Mouse (Mus musculus) layer of hippocampus, postnatal 14 days (tissue): Measurements from ENCODE around the gene Cxcr5. TPM values are rescaled to one million over a fixed set of nuclear protein-coding genes. Genes with fewer than 3 reads are reported as not detected.
A peak's percentile ranks its signal among the peaks of the same experiment; 100 is the strongest.

ENCODE experiments used
- DNase-seq, 2 experiments: peaks; one replicate each; pipeline ENCODE4 v3.0.0; 2021 to 2022; ENCODE audit warnings: low spot score in 2 of 2, mixed read lengths in 1 of 2
- long read RNA-seq, 2 experiments: library from polyadenylated mRNA; stranded (forward); transcript quantifications; one replicate each; pipeline ENCODE4 v2.0.0; 2021
- total RNA-seq, 2 experiments: library from RNA; stranded (reverse); gene quantifications; 2 replicates each; pipeline ENCODE4 v1.2.3; 2021

Cxcr5 gene
- total RNA-seq: not detected
- long read RNA-seq, experiment 1: 0 reads
- long read RNA-seq, experiment 2, partial matches to known transcripts: 0 of 1 reads
- long read RNA-seq, experiment 2, other reads (novel, unspliced or antisense): 1 of 1 reads

GRCm38 (mm10) chr9:44561597-44561996, at the start of gene Cxcr5:
Gene Cxcr5 (minus strand): TSS chr9:44561877.
- DNase-seq: no peak

DNA sequence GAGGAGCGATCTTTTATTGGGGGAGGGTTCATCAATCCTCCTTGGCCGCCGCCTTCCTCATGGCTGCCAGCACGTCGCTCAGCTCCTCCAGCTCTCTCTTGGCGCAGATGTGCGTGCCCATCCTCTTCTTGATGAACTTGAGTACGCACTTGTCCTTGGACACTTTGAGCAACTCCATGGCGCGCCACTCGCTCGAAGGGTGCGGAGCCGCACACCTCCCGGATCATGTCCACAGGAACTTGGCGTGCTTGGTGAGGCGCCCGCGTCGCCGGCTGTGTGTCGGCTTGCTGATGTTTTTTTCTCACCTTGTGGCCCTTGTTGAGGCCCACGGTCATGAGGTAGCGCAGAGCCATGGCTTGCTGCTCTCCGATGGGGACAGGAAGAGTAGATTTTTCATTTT, 48.7 kb upstream of the Cxcr5 start:
- no peak for DNase-seq

DNA sequence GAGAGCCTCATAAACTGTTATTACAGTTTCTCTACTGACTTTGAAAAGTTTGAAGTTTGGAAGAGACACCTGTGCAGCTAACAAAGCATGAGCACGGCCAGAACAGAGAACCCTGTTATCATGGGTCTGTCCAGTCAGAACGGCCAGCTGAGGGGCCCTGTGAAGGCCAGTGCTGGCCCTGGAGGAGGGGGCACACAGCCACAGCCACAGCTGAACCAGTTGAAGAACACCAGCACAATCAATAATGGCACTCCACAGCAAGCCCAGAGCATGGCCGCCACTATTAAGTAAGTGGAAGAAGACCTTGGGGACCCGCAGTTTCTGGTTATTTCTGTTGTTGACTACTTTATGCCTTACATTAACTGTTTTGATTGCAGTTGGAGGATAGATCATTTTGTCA, 45.6 kb upstream of the Cxcr5 start:
- no peak for DNase-seq

DNA sequence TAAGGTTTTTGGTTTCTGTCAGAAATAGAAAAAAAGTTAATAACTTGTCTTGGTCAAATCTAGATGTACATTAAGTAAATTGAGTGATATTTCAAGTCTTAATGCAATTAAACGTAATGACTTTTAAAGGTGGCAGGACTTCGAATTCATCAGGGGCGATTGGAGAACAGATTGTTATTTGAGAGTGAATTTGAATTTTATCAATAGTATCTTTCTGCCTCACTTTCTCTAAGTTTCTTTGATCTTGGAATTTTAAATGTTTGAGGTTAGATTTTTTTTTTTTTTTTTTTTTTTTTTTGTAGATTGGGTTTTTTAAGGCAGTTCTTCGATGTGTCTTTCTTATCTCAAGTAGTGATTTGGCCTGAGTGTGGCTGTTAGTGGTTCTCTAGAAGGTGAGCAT, 45.0 kb upstream of the Cxcr5 start:
- DNase-seq: no peak

GRCm38 (mm10) chr9:44605616-44606165, 44.0 kb upstream of the Cxcr5 start:
- DNase-seq: no peak

DNA sequence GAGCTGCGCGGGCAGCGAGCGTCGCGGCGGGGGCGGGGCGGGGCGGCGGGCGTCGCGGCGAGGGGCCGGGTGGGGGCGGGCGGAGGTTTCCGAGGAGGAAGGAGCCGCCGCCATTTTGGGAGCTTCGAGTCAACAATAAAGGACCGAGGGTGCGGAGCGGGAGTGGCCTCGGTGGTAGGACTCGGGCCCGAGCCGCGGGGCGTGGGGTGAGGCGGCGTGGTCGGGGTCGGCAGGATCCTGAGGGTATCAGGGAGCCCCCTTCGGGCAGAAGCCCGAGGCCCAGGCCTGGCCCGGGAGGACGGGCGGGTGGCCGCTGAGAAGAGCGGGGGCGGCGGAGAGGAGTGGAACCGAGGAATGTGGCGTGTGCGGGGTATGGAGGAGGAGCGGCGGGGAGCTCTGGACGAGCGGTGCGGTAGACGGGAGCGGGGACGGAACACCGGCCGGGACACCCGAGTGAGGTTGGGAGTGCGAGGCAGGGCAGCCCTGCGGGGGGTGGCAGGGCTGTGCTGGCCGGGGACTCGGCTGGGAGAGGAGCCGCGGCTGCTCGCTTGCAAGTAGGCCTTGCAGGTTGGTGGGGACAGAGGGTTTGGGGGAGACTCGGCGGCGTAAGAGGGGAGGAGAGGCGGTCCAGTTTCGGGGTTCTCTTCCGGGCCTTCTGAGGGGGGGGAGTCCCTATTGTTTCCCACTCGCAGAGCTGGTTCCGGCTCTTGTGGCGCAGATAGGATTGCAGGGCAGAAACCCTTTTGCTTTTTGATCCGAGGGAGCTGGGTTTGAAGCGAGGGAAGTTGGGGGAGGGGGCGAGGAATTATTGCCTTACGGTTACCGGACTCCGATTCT, 43.3 kb upstream of the Cxcr5 start, which contains the start of gene Ddx6:
Gene Ddx6 (plus strand): TSS at position 114 of the 837 bp plus-strand sequence.
- peak; percentile 55 to 78 for DNase-seq

DNA sequence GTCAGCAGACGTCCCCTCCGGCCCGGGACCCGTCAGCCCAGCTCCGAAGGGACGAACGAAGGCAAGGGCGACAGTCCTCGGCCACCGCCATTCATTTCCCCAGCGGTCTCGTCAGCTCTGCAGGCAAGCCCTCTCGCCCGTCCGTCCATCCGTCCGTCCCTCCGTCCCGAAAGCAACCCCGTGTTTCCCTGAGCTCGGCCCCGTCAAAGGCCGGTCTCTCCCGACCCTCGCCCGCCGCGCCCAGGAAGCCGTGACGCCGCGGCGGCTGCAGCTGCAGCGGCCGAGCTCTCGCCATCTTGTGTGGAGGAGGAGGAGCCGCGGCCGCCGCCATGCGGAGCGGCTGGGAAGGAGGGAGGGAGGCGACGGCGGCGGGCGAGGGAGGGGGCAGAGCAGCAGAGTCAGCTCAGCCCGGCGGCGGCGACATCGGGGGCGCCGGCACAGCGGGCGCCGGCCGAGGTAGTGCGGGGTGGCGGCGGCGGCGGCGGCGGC, 42.7 kb upstream of the Cxcr5 start:
- peak; percentile 78 to 79 for DNase-seq

DNA sequence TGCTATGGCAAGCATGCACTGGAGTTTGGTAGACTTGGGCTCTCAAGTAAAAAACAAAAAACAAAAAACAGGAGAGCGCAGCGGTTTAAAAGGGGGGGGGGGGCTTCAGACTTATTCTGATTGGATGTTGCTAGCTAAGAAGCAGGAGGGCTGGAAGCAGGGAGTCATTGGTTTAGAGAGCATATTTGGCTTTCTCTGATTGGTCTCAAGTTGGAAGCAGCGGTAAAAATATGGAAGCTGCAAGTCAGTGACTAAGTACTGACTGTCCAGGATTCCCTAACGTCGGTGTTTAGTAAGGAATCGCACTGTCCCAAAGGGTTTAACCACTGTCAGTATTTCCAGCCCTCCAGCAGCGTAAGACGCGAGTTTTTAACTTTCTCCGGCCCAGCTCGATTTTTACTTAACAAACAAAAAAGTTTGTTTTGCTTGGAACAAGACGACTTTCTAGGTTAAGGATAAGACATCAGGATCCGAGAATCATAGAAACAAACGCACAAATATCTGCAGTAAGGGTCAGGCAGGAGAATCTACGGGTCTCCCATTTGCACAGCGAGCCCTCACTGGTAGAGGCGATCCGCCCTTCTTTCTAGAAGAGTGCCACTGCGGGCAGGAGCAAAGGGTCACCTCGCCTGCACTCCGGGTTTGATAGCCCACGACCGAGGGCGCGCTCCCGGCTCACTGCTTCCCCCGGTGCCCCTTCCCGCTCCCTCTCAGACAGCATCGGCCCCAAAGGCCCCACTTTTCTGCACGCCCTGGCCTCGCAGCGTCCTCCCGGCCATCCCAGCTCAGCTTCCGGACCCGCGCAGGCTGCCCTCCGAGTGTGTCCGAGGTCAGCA, 42.0 kb upstream of the Cxcr5 start:
- DNase-seq: peak; percentile 29 to 72

DNA sequence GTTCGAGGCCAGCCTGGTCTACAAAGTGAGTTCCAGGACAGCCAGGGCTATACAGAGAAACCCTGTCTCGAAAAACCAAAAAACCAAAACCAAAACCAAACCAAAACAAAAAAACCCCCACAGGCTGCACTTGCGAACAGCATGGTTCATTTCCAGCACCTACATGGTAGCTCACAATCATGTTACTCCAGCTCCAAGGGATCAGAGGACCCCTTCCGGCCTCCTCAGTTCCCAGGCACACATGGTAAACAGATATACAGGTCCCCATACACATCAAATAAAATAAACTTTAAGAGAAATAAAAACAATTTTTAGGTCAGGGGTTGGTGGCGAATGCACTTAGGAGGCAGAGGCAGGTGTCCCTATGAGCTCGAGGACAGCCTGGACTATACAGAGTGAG, 41.1 kb upstream of the Cxcr5 start:
- DNase-seq: no peak

DNA sequence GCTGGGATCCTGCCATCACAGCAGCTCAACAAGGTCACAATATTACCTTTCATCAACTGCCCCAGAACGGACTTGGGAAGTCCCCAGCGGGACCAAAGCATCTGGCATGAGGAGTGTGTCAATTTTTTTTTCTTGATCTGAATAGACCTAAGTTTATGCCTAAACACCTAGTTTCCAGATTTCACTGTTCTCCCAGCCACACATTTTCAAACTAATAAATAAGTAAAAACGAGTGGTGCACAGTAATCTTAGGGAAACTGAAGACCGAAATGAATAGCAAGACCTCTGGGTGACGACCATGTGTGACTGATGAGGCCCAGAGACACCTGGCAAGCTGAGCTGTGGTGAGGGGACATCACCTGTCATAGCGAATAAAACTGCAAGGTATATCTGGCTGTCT, 39.1 kb upstream of the Cxcr5 start:
- DNase-seq: no peak

DNA sequence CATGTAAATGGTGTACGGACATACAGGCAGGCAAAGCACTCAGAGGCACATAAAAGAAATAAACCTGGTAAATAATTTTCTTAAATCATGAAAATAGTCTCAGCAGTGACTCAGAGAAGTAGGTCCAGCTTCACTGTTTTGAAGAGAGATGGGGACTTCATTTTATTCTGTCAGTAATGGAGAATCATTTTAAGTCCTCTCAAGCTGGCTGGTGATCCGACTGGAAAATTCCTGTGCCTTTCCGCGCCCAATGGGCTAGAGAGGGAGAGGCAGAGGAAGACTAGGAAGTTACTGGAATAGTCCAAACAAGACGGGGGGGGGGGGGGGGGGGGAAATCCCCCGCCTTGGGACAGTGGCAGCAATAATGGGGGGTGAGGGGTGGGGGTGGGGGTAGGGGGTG, 37.9 kb upstream of the Cxcr5 start:
- DNase-seq: no peak

DNA sequence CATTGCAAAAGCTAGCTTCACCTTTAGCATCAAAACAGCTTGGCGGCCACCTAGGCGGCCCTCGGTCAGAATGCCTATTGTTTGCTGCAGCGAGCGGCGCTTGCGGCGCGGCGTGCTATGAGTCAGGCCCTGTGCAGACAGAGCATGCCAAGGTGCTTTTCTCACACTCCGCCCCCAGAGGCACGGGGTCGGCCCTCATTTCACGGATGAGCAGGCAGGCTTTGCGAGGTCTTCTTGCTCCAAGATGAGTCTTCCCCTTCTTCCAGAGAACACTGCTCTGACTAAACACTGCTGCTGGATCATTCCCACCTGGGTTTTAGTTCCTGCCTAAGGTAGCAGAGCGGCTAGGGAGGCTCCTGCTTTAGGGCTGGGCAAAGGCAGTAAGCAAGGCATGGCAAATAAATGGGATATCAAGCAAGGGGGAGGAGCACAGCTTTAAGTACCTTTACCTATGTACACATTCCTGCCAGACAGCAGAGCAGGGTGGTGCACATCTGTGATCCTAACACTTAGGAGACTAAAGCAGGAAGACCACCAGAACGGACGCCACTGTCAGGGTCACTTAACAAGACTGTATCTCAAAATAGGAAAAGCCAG, 37.3 kb upstream of the Cxcr5 start:
- no peak for DNase-seq

- DNase-seq: no peak
These were observed 36.1 kb upstream of the Cxcr5 start for GRCm38 (mm10) chr9:44597742-44598141.

DNA sequence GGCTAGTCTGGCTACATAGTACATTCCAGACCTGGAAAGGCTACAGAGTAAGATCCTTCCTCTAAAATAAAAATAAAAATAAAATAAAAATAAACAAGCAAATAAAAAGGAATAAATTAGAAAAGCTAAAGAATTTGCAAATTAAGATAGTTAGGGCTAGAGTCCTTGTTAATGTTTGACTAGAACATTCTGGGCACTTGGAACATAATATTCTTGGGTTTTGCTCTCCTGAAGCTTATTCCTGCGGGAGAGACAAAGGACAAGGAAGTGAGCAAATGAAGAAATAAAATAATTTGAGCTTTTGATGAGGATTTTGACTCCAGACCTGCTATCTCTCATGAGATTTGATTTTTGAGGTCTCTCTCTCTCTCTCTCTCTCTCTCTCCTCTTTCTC, 33.9 kb upstream of the Cxcr5 start:
- no peak for DNase-seq

DNA sequence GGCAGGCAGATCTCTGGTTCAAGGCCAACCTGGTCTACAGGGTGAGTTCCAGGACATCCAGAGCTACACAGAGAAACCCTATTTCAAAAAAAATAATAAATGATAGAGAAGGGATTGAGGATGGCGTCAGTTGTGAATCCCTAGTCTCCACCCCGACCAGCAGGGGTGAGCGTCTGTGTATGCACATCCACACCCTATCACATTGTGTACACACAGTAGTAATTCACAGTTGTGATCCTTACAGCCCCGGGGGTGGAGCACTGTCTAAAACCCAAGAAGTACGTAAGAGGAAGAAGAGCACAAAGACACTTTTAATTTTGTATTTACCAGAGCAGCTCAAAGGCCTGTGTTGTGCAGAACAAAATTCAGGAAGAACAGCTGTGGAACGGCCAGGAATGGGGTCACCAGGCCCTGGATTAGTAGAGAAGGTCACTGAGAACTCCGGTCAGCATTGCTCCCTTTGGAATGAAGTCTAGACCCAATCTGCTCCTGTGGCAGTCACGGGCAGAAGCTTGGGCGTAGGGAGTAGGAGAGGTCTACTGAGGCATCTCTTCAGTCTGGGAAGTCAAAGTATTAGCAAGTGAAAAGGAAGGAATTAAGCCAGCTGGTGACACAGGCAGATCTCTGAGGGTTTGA, 33.3 kb upstream of the Cxcr5 start:
- no peak for DNase-seq

DNA sequence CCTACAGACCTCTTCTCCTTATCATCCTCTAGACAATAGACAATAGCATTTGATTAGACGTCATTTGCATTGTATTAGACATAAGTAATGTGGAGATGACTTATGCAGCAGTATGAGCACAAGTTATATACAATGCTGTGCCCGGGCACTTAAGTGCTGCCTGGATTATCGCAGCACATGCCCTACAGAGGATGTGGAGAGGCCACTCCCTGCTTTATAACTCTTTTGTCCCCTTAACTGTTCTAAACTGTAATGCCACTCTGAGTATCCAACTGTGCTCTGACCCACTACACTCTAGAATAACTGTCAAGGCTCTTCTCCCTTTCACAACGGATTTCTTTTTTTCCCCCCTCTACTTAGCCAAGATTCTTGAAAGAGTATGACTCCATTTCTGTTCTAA, 32.2 kb upstream of the Cxcr5 start:
- DNase-seq: no peak

- no peak for DNase-seq
These were observed 31.5 kb upstream of the Cxcr5 start for GRCm38 (mm10) chr9:44593221-44593620.

DNA sequence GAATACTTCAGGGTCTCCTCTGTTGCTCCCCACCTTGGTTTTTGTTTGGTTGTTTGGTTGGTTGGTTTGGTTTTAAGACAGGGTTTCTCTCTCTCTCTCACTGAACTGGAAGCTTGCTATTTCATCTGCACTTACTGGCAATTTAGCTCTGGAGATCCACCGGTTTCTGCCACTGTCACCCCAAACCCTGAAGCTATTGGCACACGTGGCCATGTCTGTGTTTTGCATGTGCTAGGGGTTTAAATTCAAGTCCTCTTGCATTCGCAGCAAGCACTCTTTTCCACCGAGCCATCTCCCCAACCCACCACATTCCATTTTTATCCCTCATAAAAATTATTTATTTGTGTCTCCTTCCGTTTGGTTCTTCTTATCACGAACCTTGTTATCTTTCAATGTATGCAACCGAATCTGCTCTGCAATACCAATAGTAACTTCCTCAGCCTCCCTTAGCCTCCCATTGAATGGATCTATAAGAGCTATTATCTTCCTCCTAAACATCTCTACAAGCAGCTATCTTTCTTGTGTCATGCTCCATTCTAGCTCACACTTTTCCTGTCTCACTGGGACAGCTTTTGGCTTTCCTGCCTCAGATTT, 30.0 kb upstream of the Cxcr5 start:
- no peak for DNase-seq

DNA sequence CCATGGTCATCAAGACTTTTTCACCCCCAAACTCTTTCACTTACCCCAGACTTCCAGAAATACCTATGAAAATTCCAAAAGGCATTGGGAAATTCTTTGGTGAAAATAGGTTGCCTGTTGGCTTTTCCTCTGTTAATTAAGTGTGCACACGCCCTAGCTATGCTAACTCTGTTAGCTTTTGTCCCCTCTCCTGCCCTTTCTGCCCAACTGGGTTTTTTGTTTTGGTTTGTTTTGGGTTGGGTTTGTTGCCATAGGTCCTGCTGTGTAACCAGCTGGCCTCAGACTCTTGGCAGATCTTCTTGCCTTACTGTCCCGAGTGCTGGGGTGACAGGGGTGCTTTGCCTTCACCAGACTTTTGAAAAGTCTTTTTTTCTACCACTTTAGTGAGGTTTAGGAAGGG, 29.3 kb upstream of the Cxcr5 start:
- DNase-seq: no peak

GRCm38 (mm10) chr9:44589095-44589494, 27.4 kb upstream of the Cxcr5 start:
- DNase-seq: no peak
